Mouse (Mus musculus) erythroblast, embryonic 14.5 days (primary cell): ENCODE results near the gene Tmem108. TPM values are rescaled to one million over a fixed set of nuclear protein-coding genes. Genes with fewer than 3 reads are reported as not detected.

Experiments
- H3K27me3 ChIP-seq: 2 replicates; pipeline ENCODE4 v1.6.1; 2012; ENCODE audit warnings: inconsistent platforms; ENCODE audit not compliant: control insufficient read depth
- H3K36me3 ChIP-seq: 2 replicates; pipeline ENCODE4 v1.6.1; 2012; ENCODE audit warnings: mild to moderate bottlenecking, inconsistent platforms; ENCODE audit not compliant: control insufficient read depth
- H3K4me1 ChIP-seq: 2 replicates; pipeline ENCODE4 v1.6.1; 2012; ENCODE audit warnings: inconsistent platforms; ENCODE audit not compliant: control insufficient read depth
- H3K4me3 ChIP-seq: replicated peaks from 2 replicates; pipeline ENCODE3; 2012; ENCODE audit warnings: moderate library complexity, mild to moderate bottlenecking, inconsistent platforms
- H3K9me3 ChIP-seq: 2 replicates; pipeline ENCODE4 v1.6.1; 2012; ENCODE audit warnings: low read length, inconsistent platforms, mixed read lengths; ENCODE audit not compliant: control insufficient read depth
- GATA1 ChIP-seq: IDR thresholded peaks from 2 replicates; pipeline ENCODE4 v1.6.1; 2012; ENCODE audit warnings: low read length, inconsistent platforms, mixed read lengths
- TAL1 ChIP-seq: IDR thresholded peaks from 3 replicates; pipeline ENCODE4 v1.6.1; 2012; ENCODE audit warnings: low read length, inconsistent platforms, mixed read lengths
- polyA plus RNA-seq: library from polyadenylated mRNA; stranded (reverse); fragments of >175 nt; gene quantifications from 2 replicates; pipeline ENCODE4 v1.2.3, GENCODE M21; 2012

The Tmem108 gene
- polyA plus RNA-seq, 1 experiment = not detected

GRCm38 (mm10) chr9:103459307-103459706, 302.3 kb downstream of the Tmem108 start:
- H3K4me3 ChIP-seq = no peak overlapping the region
- H3K9me3 ChIP-seq = no peaks in the 10 kb centered on the region
- no peaks in the 10 kb centered on the region for H3K4me1 ChIP-seq
- TF ChIP-seq GATA1 = no peak
- TF ChIP-seq TAL1 = no peak
- H3K36me3 ChIP-seq = no peaks in the 10 kb centered on the region
- no peaks in the 10 kb centered on the region for H3K27me3 ChIP-seq

GRCm38 (mm10) chr9:103449651-103450050, 312.0 kb downstream of the Tmem108 start:
- Histone ChIP-seq H3K4me1 (no peaks in the 10 kb centered on the region), H3K9me3 (peaks cover 1% of the 10 kb centered on the region; the same call in 1 of the 2 replicates), H3K4me3 (no peak overlapping the region), H3K27me3 (no peaks in the 10 kb centered on the region), H3K36me3 (no peaks in the 10 kb centered on the region)
- TF ChIP-seq GATA1 (no peak), TAL1 (no peak)

- no peak for TF ChIP-seq GATA1
- no peak for TF ChIP-seq TAL1
- H3K36me3 ChIP-seq = no peaks in the 10 kb centered on the region
- H3K4me1 ChIP-seq = no peaks in the 10 kb centered on the region
- peaks cover 5% of the 10 kb centered on the region for H3K9me3 ChIP-seq
- no peak overlapping the region for H3K4me3 ChIP-seq
- no peaks in the 10 kb centered on the region for H3K27me3 ChIP-seq
These were observed 312.5 kb downstream of the Tmem108 start for GRCm38 (mm10) chr9:103449092-103449491.

- H3K4me3 ChIP-seq = no peak overlapping the region
- peaks cover 5% of the 10 kb centered on the region for H3K9me3 ChIP-seq
- H3K4me1 ChIP-seq = no peaks in the 10 kb centered on the region
- no peak for TF ChIP-seq TAL1
- no peak for TF ChIP-seq GATA1
- H3K36me3 ChIP-seq = no peaks in the 10 kb centered on the region
- H3K27me3 ChIP-seq = no peaks in the 10 kb centered on the region
These were observed 317.0 kb downstream of the Tmem108 start for GRCm38 (mm10) chr9:103444656-103445055.

- Histone ChIP-seq H3K4me3 (no peak overlapping the region), H3K27me3 (no peaks in the 10 kb centered on the region), H3K36me3 (no peaks in the 10 kb centered on the region), H3K4me1 (no peaks in the 10 kb centered on the region), H3K9me3 (peaks cover 5% of the 10 kb centered on the region)
- TF ChIP-seq TAL1 = no peak
- no peak for TF ChIP-seq GATA1
These were observed 317.8 kb downstream of the Tmem108 start for GRCm38 (mm10) chr9:103443824-103444185.

- TF ChIP-seq GATA1 = no peak
- TF ChIP-seq TAL1 = no peak
- no peak overlapping the region for H3K4me3 ChIP-seq
- H3K27me3 ChIP-seq = no peaks in the 10 kb centered on the region
- peaks cover 5% of the 10 kb centered on the region for H3K9me3 ChIP-seq
- no peaks in the 10 kb centered on the region for H3K4me1 ChIP-seq
- H3K36me3 ChIP-seq = no peaks in the 10 kb centered on the region
These were observed 318.4 kb downstream of the Tmem108 start for GRCm38 (mm10) chr9:103443121-103443823.

- Histone ChIP-seq H3K4me3 (no peak overlapping the region), H3K27me3 (no peaks in the 10 kb centered on the region), H3K9me3 (peaks cover 5% of the 10 kb centered on the region), H3K36me3 (no peaks in the 10 kb centered on the region), H3K4me1 (no peaks in the 10 kb centered on the region)
- no peak for TF ChIP-seq GATA1
- TF ChIP-seq TAL1 = no peak
These were observed 321.0 kb downstream of the Tmem108 start for GRCm38 (mm10) chr9:103440597-103440996.

- Histone ChIP-seq H3K27me3 (no peaks in the 10 kb centered on the region), H3K4me1 (no peaks in the 10 kb centered on the region), H3K36me3 (no peaks in the 10 kb centered on the region), H3K9me3 (no peaks in the 10 kb centered on the region), H3K4me3 (no peak overlapping the region)
- TF ChIP-seq GATA1 (no peak), TAL1 (no peak)
These were observed 324.5 kb downstream of the Tmem108 start for GRCm38 (mm10) chr9:103437104-103437503.

- Histone ChIP-seq H3K4me3 (no peak overlapping the region), H3K27me3 (no peaks in the 10 kb centered on the region), H3K4me1 (no peaks in the 10 kb centered on the region), H3K9me3 (no peaks in the 10 kb centered on the region), H3K36me3 (no peaks in the 10 kb centered on the region)
- TF ChIP-seq TAL1 = no peak
- TF ChIP-seq GATA1 = no peak
These were observed 327.5 kb downstream of the Tmem108 start for GRCm38 (mm10) chr9:103434116-103434515.

Other genes with a start within 250 kb of the Tmem108 start
- 0.01 TPM in 1 of 2 replicates, not detected in the other for gene Nphp3, start 240.7 kb upstream of the Tmem108 start, polyA plus RNA-seq